Mouse (Mus musculus) cerebellum, postnatal 25 days (tissue): ENCODE data around the gene Snx20.

Source experiments
- DNase-seq, 2 experiments: peaks; one replicate each; pipeline ENCODE4 v3.0.0; 2021; ENCODE audit warnings: mixed read lengths in 2 of 2

Gene Snx20

DNA sequence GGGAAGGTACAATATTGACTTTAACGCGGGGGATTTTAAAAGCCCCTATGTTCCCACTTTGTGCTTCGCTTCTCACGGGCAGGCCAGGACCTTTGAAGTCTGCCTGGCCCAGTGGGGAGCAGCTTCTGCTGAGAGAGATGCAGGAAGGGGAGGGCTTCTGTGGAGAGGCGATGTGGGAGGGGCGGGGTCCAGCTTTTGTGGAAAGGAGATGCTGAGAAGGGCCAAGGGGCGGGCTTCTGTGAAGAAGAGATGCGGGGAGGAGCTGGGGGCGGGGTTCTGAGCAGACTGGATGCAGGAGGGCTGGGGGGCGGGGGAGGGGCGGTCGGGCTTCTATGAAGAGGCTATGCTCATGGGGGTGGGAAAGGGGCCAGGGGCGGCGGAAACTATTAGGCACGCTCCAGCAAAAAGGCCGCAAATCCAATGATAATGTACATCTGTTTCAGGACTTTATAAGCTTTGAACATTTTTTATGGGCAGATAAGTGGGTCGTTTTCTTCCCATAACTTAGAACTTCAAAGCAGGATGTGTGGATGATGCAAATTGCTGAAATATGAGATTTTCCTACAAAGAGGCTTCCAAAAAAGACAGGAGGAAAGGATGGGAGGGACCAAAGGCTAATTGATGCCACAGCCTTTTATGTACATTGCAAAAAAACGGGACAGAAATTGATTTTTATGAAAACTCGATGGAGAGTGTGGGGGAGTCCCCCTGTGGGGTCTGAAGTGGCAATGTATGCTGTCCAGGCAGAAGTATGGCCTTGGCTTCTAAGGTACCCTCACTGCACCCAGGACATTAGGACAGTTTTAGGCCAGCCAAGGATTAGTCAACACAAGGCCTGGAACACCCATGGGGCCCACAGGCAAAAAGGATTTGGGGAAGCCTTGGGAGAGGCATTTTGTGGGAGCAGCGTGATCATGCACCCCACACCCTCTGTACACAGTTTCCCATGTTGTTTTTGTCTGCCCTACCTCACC, 31.6 kb downstream of the Snx20 start:
- DNase-seq, result peak in 1 of 2 experiments; percentile 60

DNA sequence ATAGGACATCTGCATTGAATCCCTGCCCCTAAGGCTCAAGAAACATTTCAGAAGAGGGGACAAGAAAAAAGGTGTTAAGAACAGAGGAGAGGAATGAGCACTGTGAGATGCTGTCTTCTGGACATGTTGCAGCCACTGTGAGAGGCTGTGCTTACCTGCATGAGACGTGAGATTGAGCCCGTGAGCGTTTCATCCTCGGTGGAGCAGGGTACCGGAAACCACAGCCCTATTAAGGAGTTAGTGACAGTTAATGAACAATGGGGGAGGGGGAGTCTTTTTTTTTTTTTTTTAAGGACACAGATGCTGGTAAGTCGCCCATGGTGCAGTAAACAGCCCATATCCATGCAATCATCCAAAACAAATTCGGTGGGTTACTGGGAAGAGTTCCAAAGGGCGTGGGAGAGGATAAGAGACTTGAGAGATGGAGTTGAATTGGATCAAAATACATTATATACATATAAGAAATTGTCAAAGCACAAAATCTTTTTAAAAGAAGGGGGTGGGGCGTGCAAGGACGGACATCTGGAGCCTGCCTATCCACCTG, 32.4 kb downstream of the Snx20 start:
- DNase-seq, result no peak

DNA sequence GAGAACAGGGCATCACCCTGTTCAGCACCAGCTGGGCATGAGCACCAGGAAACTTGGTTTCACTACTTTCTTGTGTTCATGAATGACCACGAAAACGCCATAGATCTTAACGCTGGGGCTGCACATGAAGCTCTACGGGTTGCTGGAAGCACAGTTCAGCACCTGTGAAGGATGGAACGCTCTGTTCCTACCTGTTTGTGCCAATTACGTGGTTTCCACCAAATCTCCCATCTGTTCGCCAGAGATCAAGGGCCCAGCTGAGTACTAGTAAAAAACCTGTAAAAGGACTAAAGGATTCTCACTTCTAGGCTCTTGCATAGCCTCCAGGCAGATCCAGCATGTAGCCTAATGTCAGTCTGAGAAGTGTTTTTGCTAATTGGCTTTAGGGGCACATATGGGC, 36.4 kb downstream of the Snx20 start:
- DNase-seq, result peak; percentile 33 to 41

DNA sequence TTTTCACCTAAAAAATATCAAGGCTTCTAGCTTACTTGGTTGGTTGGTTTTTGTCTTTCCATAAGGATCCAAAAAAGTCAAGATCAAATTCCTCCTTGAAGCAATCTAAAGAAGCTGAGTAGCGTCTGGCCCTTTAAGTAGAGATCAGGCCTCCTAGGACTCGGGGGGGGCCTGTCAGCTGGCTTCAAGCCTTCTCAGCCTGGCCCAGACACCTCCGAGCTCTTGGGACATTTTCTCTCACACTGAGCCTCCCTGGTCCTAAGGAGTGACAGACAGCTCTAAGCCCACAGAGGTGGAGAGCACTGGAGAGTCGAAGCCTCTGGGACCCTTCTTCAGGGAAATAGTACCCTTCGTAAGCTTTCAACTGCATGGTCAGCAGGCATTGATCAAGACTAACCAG, 37.4 kb downstream of the Snx20 start:
- no peak for DNase-seq

DNA sequence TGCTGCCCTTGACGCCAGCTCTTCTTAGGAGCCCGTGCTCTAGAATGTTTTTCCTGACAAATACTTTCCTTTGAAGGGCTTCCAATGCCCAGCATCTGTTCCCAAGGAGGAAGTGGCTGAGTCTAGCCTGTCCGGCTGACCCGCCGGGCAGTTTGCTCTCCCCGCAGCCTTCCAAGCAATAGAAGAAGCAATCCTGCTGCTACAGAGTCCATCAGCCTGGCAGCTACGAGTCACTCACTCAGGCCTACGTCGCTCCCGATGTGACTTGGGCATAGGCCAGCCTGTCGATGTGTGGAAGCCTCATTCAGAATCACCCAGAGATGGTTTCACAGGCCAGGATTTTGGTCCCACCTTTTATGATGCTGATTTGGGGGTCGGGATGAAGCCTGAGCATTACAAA, 39.9 kb downstream of the Snx20 start:
- no peak for DNase-seq

DNA sequence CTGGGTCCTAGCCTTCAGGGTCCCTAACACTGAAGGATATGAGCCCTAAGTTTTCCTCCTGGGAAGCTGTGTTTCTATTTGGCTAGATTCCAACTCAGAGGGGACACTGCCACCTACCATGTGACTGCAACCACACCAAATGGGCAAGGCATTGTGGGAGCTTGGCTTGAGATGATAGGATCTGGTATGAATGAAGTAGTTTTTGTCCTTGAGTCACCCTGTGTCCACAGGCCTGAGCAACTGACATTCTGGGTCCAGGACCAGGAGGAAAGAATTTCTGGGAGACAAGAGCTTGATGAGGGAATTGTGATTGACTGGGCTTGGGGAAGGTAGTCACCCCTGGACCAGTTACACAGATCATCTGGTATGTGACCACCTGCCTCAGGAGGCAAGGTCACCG, 42.0 kb downstream of the Snx20 start:
- DNase-seq, result no peak

DNA sequence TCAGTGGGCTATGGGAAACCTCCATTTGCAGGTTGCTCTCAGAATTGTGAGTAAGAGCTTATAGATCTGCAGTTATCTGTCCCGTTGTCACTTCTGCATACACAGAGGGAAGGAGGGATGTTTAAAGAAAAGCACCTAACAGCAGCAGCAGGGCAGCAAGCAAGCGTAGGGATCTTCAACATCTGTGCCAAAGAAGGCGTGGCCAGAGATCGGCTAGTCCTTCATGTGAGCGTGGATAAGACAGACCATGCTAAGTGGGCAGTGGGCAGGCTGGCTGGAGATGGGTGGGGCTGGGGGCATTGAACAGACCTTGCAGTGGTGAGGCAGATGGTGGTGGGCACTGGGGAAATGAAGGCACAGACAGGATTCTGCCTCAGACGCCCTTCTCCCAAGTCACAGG, 45.7 kb downstream of the Snx20 start:
- no peak for DNase-seq

DNA sequence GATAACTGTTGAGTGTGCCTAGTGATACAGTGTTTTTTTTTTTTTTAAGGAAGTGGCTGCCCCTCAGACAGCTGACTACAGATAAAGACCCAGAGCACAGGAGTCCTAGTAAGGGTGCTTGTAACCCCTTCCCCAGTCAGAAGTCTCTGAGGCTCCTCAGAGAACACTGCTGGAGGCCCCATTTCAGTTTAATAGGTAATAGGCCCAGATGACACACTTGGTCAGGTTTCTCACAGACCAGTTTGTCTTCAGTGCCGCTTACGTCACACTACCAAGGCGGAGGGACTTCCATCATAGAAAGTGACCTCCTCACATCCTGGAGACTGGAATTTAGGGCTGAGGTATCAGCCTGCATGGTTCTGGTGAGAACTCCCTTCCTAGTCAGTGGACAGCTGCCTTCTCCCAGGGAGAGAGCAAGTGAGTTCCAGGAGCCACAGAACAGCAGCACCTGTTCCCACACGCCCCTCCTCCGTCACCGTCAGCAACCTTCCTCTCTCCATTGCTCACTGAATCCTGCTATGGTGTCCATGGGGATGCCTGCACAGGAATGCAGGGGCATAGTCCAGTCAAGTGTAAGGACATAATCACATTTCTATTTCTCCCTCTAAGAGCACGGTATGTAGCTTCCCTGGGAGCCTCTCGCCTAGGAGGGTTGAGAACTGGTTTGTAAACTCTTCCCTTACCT, 47.6 kb downstream of the Snx20 start:
- DNase-seq, result no peak

DNA sequence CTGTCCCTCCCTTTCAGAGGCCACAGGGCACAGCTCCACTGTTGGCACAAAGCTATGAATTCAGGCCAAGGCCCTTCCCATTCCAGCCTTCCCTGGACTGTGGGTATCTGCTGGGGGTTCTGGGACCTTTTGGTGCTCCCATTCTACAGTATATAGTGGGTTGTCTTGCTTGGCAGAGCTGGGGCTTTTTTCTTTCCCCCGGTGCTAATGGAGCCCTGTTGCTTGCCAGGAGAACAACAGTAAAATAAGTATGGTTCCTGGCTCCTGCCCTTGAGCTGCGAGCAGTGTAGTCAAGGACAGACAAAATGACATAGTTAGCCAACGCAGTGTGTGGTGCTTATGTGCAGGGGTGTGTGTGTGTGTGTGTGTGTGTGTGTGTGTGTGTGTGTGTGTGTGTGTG, 52.1 kb downstream of the Snx20 start:
- DNase-seq, result no peak

DNA sequence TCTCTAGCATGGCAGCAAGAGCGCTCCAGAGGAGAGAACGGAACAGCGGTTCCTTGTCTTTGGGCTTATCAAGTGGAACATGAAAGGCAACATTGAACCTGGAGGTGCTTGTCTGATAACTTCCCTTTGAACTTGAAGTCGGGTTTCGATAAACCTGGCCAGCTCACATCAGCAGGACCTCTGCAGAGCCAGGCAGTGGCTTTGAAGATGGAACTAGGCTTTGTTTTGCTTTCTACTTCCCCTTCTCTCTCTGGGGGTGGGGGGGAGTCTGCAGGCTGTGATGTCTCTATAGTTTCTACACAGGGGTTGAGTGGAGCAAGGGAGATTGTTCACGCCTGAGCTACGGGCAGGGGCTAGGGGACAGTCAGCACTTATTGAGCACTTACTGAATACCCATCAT, 55.1 kb downstream of the Snx20 start:
- no peak for DNase-seq

DNA sequence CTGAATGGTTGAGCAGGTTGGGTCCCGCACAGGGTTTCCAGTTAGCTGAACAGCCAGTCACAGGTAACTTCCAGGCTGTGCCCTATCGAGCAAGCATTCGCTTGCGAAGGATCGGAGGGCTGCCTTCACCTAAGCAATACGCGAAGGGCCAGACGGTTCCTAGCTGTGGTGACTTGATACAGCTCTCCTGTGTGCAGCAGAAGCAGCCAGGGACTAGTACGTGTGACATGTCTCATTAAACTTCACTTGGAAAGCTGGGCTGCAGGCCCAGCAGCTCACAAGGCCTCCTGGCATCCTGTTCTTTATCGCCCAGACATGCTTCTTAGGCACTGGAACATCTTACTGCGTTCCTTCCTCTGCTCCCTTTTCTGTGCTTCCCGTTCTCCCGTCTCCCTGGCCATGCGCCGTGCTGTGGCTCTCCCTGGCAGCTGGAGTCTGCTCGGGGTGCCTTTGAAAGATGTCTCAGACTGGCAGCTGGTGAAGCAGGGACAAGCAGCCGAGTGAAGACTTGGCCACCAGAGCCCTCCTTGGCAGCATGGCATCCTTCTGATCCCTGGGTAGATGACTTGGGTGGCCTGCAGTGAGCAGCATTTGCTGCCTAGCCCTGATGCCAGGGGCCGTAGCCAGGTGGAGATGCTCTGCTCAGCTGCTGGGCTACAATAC, 56.1 kb downstream of the Snx20 start:
- peak; percentile 42 to 43 for DNase-seq

DNA sequence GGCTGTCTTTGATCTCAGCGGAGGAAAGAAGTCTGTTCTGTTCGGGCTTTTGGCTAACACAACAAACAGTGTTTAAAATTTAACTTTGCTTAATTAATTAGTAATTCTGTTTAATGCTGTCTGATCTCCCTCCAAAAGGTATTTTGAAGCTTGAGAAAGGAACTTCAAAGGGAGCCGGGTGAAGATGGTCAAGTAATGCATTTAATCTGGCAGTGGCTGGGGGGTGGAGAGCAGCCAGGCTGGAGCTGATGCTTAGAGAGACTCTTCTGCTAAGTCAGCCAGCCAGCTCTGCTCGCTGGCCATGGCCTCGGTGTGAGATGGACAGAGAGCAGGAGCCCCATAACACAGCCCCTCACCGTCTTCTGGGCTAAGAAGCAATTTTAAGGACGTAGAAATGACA, 56.7 kb downstream of the Snx20 start:
- DNase-seq, result no peak

DNA sequence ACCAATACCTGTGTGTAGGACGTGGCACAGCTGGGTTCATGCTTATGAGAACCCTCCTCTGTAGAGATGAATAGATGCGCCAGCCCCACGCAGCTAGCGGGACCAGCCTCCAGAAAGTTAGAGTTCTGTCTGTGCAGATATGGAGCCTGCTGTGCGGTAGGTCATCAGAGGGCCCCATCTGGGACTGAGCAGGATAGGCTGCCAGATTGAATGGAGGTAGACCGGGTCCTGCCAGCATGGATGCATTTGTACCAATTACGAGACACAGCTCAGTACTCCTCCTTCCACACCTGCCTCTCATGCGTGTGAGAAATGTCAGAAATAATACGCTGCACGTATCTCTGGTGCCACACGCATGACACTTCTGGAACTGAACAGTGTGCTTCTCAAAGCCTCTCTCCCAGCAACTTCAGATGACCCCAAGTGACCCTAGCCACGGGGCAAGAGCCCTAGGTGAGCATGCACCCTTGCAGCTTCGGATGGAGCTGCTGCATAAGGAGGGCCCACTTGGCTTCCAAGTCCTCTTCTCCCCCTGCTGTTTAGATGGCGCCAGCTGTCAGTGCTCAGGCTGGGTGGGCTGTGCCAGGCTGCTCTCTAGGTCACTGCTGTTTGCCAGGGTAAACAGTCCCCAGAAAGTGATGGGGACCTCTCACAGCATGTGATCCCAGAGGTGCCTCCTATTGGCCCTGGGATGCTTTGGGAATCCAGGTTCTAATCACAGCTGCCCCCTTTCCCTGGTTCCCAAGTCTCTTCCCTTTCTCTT, 57.3 kb downstream of the Snx20 start:
- no peak for DNase-seq

DNA sequence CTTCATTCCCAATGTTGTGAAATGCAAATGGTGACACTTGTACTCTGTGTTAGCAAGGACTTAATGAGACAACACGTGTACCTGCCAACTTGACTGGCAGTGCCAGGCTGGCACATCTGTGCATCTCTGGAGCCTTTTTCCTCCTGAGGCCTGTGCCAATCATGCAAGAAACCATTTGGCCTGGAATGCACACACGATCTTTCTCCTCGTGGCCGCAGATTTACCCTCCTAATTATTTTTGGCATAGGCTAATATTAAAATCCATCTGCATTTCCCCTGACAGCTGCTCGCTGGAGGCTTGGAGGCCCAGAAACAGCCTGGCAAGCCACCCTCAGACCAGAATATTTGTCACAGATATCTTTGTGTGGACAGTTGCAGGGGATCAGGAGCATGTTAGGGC, 58.3 kb downstream of the Snx20 start:
- DNase-seq, result no peak
